Mouse (Mus musculus) brain, embryonic 14.5 days (tissue): Measurements from ENCODE around the gene Gh.

Source experiments
- CTCF ChIP-seq: fragments of 200-500 bp; IDR thresholded peaks from 2 replicates; pipeline ENCODE4 v1.5.1; 2012; ENCODE audit warnings: inconsistent platforms, mild to moderate bottlenecking, moderate library complexity, borderline replicate concordance; ENCODE audit not compliant: insufficient read depth, insufficient read length; ENCODE audit errors: extremely low read depth
- POLR2A ChIP-seq: fragments of 200-500 bp; IDR thresholded peaks from 2 replicates; pipeline ENCODE4 v1.6.1; 2012; ENCODE audit warnings: mild to moderate bottlenecking, inconsistent platforms, borderline replicate concordance; ENCODE audit not compliant: poor library complexity, insufficient read depth, insufficient read length, severe bottlenecking; ENCODE audit errors: extremely low read depth

- TF ChIP-seq POLR2A (no peak), CTCF (no peak)
Observed at GRCm38 (mm10) chr11:106306065-106306385, 4.4 kb upstream of the Gh start.
